Mouse (Mus musculus) kidney, adult 9 months (tissue): ENCODE results near the gene Nog.
A peak's percentile ranks its signal among the peaks of the same experiment; 100 is the strongest.

Source experiments
- DNase-seq: peaks from one replicate; pipeline ENCODE4 v3.0.0; 2022

The Nog gene

DNA sequence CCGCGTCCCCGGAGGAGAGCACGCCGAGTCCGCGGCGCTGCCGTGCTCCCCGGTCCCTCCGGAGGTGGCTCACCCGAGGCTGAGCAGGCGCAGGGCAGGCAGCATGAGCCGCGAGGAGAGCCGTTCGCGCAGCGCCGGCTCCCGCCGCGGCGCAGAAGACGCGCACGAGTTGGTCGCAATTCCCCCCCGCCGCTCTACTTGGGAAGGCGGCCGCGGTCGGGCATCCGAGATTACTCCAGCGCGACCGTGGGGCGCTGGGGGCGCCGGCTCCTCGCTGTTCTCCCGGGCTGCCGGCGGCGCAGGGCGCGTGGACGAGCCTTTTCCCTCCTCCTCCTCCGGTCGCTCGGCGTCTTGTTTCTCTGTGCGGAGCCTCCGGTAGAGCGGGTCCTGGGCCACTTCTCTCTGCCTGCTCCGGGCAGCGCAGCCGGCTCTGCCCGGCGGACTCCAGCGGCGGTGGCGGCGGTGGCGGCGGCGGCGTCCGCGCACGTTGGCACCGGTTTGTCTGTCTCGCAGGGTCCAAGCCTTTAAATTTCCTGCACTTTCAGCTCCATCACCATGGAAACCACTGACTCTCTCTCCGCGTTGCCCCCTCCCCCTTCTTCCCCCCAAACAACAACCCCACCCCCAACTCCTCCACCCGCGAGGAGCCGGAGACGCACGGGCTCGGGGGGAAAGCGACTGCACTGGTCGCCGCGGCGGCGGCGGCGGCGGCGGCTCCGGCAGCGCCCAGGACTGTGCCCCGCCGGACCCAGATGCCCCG, at the start of gene Nog:
Nog (minus strand) TSS at position 277 of the 760 bp plus-strand sequence.
- DNase-seq: peak; percentile 19

DNA sequence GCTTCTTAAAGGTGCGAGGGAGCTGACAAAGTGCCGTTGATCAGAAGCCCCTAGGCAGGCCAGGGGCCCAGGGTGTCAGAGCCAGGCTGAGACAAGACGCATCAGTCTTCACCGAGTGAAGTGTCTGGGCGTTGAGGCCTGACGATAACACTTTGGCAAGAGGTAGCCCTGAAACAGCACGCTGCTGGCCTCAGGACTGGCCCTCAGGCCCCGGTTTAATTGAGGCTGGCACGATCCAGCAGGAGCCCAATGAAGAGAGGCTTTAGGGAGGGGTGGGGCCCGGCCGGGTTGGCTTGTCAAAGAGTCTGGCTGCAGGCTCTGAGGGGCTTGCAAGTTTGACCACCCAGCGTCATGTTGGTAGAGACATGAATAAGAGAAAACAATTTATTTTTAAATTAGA, 38.1 kb upstream of the Nog start:
- no peak for DNase-seq

DNA sequence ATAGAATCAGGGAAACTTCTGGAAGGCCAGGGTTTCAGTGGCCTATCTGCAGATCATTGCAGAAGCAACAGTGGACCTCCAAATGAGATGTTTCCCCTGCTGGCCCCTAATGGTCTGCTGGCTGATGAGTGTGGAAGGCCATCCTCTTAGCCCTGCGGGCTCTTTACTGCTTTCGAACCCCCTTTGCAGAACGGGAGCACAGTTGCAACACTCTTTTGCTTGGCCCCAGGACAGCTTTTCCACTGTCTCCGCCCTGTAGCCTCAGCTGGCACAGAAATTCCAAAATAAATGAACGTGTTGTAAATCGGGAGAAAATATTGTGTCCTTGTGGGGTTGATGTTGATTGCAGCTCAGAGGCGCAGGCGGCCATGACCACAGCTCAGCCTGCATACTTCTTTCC, 37.7 kb upstream of the Nog start:
- no peak for DNase-seq

DNA sequence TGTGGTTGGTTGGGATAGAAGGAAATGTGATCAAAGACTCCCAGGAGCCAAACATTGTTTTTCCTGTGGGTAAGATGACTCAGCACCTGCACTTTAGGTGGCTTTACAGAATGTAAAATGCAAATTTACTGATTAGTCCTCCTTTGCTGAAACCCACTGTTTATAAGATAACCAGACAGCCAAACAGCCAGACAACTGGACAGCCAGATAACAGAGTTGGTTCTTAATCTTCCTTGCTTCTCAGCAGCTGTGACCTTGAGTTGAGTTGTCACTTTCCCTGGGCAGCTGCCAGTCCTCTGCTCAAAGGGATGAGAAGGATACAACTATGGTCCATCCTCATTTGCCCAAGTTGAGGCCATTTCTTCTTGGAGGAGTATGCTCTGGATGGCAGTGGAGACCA, 35.8 kb upstream of the Nog start:
- DNase-seq: no peak

DNA sequence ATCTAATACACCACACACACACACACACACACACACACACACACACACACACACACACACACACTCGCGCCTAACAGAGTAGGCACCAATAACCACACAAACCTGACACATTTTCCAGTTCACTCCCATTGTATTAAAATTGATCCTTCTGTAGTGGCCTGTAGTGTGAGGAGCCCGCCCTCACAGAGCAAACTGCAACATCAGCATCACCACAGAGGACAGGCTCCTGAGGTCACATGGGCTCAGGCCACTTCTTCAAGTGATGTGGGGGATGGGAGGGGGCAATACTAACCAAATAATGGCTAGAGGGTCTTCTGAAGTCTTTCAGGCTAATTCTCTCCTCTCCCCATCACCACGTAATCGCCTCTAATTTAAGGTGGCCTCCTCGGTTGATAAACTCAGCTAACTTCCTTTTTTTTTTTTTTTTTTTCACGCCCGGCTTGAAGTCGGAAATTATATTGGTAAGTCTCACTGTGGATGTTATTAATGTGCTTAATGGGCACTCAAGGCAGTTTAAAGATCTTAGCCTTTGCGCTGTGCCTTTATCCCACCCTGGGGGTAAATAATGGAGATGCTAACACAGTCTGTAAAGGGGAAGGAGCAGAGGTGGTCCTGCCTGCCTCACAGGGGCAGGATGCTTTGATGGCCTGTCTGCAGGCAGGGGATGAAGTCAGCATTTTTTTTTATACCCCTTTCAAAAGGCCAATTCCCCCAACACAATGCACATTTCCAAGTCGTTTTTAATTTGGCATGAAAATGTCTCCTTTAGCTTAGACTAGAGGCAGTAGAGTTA, 25.2 kb upstream of the Nog start:
- DNase-seq: no peak

DNA sequence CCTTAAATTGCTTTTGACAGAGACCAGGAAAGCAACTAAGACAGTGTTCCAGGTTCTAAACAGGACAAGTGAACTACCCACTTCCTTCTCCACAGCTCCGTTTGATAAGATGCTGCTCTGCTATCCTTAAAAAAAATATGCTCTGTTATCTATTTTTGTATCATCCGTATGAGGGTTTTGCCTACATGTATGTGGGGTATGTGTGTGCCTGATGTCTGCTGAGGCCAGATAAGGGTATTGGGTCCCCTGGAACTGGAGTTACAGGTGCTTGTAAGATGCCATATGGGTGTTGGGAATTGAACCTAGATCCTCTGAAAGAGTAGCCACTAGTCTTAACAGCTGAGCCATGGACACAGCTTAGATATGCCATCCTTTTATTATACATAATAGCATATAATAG, 19.6 kb upstream of the Nog start:
- DNase-seq: no peak

DNA sequence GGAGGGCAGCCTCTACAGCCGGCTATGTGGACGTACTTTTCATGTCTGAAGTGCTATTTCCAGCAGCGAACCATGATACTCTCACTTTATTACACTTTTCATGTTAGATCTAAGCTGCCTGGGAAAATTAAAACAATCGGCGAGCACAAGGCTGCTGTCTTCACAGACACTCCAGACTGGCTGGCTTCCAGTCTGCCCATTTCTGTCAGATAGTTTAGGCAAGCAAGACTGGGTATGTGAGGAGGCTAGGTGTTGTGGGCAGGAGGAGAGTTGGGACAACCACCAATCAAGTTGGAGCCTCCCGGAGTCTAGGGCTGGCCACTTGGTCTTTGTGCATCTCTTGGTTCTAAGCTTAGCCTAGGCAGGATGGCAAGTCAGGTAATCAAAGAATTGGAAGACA, 17.5 kb upstream of the Nog start:
- DNase-seq: no peak

DNA sequence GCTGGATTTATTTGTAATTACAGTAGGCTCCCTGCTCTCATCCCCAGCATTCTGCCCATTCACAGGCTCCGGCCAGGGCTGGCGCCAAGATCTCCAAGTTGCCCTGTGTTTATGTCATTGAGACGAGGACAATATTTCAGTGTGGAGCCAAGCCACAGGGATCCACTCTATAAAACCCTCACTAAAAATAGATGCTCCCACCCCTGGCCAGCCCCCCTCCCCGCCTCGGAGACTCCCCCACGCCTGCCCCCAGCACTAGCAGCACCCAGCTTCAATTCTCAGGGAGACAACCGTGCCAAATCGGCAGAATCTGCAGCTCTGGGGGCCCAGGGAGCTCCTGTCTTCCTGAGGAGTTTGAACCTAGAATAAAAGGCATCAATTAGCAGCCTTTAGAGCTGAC, 16.2 kb upstream of the Nog start:
- no peak for DNase-seq

DNA sequence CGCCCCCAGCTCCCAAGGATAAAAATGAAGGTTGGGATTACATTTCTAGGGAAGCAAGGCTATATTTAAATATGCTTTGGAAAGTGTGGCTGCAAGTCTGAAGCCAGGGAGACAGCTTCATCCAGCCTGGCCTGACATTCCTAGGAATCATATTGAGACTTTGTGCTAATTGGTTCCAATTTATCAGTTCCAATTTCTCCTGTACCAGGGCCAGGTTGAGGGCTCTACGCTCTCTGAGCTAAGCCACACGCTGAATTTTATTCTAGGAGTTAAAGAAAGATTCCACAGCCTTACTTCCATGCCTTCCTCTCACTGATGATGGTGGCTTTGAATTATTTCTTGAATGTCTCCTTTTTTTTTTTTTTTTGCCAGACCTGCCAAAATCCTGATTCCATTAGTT, 15.6 kb upstream of the Nog start:
- DNase-seq: no peak

DNA sequence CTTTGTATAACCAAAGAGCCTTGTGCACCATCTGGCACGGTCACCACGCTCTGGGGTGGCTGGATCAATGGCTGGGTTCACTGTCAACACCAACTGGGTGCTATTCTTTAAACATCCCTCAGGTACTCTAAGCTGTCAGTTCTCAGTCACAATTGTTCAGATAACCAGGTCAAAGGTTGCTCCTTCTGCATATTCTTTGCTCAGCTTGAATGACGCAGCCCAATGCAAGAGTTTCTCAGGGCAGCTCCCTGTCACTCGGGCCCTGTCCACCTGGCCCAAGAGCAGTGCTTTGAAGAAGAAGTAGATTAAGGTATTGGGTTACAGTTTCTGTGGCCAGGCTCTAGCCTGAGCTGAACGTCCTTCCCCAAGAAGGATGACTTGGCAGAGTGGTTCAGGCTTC, 12.2 kb upstream of the Nog start:
- no peak for DNase-seq

DNA sequence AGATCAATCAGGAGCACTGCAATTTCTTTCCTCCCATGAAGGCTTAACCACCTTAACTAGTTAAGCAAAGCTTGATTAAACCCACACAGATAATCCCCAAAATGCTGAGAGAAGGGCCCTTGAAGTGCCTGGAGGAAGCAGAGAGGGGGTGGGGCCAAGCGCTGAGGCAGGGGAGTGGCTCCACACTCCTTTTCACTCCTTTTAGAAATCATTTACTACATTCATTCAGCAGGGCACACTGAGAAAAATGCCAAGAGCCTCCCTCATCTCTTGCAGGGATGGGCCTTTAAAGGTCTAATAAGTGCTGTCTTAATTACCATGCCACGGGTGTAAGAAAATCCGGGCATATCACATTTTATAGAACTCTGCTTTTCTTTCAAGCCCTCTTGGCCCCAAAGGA, 10.2 kb upstream of the Nog start:
- DNase-seq: no peak

DNA sequence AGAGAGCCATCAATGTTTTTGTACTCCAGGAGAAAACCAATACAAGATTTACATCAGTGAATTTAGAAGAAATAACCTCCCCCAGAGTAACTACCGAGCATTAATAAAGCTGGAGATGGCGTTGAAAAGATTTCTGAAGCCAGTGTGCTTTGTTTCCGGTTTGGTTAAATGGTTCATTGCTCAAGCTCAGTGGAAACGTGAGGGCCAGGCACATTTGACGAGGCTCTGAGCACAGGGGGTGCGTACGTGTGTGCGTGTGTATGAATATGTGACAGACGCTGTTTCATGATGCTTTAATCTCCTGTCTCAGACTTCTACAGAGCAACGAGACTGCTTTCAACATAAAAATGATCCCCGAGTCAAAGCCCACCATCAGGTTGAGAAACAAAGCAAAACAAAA, 8.1 kb upstream of the Nog start:
- no peak for DNase-seq

DNA sequence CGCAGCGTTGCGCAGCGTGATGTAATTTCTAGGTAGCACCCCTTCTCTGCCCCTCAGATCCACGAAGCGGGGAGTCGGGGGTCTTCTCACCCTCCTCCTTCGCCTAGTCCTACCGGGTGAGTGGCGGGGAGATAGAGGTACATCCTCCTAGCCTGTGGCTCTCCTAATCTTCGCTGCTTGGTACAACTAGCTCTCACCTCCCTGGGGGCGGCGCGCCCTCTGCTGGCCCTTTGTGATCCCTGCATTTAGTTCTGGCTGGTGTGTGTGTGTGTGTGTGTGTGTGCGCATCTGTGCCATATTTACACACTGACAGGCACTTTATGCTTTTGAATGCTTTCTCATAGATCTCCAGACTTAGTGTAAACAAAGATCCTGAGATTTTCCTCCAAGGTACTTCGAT, 1.3 kb upstream of the Nog start:
- DNase-seq: peak; percentile 79

DNA sequence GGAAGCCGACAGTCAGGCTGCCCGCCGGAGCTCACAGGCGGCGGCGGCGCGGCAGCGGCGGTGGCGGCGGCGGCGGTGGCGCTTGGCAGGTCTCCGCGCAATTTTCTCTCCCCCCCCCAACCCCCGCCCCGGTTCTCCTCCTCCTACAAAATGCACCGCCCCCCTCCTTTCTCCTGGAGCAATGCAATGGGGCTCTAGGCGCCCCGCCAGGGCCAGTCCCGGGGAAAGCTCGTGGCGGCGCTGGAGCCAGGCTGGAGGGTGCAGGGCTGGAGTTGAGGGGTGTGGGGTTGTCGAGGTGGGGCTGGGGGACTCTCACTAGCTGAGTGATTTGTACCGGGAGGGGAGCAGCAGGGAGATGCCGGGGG, 666 bp upstream of the Nog start:
- DNase-seq: peak; percentile 36

DNA sequence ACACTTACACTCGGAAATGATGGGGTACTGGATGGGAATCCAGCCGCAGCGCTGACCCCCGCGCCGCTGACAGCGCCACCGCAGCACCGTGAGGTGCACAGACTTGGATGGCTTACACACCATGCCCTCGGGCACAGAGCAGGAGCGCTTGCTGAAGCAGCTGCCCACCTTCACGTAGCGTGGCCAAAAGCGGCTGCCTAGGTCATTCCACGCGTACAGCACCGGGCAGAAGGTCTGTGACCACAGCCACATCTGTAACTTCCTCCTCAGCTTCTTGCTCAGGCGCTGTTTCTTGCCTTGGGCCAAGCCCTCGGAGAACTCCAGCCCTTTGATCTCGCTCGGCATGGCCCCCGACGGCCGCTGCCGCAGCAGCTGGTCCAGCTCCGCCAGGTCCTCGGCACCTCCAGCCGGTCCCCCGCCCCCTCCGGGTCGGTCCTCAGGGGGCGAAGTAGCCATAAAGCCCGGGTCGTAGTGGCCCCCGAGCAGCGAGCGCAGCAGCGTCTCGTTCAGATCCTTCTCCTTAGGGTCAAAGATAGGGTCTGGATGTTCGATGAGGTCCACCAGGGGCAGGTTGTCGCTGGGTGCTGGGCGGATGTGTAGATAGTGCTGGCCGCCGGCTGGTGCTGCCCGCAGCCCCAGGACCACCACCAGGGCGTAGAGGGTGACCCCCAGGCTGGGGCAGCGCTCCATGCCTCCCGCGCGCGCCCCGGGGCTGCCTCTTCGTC, 639 bp downstream of the Nog start:
- no peak for DNase-seq

DNA sequence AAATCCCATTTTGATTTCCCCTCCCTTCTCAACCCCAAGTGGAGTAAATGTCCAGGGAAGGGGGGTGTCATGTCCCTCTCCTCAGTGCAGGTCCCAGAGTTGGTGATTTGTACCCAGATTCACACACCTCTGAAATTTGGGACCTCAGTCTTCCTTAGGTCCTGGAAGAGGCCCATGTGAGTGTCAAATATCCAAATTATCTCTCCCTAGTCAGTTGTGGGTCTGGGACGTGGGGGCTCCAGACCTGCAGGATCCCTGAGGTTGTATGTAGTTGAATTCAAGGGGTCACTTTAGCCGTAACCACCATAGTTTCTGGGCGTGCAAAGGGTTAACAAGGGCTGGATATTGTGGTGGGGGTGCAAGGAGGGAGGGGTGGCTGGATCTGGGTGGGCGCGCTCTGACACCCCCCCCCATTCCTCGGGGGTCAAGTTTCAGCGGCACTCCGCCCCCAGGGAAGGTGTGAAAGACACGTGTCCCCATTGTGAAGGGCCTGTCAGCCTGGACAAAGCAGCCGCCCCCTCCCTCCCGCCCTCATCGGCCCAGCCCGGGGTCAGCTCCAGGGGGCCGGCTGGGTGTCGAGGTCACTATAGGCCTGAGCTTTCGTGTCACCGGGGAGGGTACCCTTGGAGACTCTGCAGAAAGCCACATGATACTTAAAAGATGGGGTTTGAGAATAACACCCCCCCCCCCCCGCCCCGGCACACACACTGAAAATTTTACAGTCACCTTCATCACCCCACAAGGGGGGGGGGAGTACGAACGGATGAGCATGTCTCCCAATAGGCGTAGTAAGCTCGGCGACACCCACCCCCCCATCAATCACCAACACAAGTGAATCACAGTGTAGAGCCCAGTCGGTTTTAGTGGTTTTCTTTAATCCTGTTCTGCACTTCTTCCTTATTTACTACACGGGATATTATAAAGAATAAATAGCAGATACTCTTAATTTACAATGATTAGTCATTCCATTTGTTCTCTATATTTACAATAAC, 2.1 kb downstream of the Nog start:
- DNase-seq: no peak

DNA sequence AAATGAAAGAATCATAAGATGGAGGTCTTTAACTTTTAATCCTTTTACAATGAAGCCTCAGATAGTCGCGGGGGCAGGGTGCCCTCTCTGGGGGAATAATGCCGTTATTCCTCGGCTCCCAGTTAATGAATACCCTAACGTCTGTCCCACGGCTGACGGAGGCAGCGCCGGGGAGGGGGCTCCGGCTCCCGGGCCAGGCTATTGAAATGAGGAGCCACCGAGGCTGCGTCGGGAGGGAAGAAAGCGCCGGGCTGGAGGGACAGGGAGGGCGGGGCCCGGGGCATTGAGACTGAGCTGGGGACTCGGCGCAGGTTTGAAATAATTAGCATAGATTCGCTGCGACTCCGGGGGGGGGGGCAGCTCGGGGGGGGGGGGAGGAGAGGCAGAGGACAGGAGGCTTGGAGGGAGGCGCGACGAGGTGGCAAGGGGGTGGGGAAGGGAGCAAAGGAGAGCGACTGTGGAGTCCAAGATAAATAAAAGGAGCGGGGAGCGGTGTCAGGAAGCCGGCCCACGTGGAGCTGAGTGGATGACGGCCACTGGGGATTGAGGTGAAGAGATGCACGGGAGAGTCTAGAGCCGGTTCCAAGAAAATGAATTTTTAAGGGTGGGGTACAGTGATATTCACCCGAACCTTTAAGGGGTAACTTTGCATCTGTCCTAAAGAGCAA, 2.9 kb downstream of the Nog start:
- DNase-seq: no peak

DNA sequence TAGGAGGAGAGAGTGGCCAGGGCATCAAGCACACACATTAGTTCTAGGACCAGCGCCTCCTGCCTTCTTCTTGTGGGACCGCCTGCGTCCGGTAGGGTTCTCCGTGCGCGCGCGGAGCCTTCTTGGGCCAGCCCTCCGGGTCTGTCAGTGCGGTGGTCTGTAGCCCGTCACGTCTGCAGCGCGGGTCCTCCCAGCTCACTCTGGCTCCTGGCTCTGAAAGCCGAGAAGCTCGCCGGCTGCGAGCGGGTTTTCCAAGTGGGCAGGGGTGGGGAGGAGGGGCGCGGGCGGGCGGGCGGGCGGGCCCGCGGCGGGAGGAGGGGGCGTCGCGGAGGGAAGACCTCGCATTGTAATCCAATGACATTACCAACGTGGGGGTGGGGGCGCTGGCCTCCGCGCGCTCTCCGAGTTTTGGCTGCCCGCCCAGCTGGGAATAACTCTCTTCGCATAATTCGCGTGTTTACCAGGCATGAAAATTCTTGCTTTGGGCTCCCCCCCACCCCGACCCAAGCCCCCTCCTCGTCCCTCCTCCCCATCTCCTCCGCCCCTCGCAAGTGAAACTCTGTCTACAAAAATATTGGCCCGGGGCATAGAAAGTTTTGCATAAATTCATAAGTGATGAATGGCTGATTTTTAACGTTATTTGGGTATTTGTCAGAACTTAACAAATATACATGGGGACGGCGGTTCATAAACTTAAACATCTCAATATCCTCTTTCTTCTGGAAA, 3.7 kb downstream of the Nog start:
- DNase-seq: no peak

DNA sequence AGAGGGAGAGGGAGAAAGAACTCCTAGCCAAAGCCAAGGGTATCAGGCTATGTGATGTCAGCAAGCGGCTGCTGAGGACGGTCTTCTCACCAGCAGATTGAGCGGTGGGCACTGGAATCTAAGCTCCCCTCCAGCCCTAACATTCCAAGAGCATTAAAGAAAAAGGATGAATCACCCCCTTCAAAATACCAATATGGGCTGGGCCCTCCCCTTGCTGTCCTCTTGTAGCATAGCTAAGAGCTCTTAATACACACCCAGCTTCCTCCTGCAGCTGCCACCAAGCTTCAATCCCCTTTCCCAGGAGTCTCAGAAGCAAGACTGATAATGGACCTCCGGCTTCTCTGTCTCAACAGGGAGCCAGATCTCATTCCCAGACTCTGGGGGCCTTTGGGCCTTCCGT, 4.6 kb downstream of the Nog start:
- DNase-seq: no peak

DNA sequence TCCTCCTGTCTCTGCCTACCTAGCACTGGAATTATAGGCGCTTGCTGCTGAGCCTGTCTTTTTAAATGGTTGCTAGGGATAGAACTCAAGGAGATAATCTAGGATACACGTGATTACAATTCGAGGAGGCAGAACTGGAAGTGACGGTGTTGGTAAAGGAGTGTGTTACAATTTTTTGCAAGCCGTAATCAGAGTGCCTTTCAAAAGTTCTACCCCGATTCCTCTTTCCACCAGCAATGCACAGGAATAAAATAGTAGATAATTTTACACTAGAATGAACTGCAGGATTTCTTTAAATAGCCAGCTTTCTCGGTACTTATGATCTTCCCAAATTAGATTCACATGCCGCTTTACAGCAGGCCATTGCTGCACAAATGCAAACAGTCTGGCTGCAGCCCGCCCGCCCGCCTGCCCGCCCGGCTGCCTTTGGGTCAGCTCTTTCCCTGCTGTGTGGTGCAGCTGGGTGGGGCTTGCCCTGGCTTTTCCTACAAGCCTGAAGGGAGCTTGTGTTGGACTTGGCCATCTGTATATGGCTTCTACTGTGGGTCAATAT, 32.2 kb downstream of the Nog start:
- DNase-seq: no peak

DNA sequence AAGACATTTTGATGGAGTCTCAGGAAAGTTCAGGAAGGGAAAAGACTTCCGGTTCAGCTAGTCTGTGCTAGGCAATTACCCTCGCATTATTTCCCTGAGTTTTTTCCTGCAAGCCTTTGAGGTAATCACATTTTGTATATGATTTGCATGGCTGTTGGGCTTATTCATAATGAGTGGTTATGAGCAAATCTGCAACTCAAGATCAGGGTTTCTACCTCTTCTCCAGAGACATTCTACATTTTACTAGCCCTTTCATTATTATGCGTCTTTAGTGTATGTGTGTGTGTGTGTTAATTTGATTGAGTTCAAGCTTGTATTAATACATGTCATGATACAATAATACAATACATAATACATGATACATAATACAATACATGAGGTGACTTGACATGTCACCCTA, 34.6 kb downstream of the Nog start:
- no peak for DNase-seq
